Mouse (Mus musculus) C2C12 (cell line): Measurements from ENCODE around the gene Cdc42bpa.

Experiments
- CEBPB ChIP-seq: IDR thresholded peaks from one replicate; pipeline ENCODE4 v1.6.1; 2011; ENCODE audit warnings: low read depth, mild to moderate bottlenecking, control low read depth, moderate library complexity
- CTCF ChIP-seq: IDR thresholded peaks from one replicate; pipeline ENCODE4 v1.5.1; 2011; ENCODE audit not compliant: control insufficient read depth, insufficient read depth, insufficient read length
- FOSL1 ChIP-seq: IDR thresholded peaks from one replicate; pipeline ENCODE4 v1.8.0; 2011; ENCODE audit warnings: mild to moderate bottlenecking, low read length; ENCODE audit not compliant: poor library complexity, insufficient read depth, severe bottlenecking
- MAX ChIP-seq: IDR thresholded peaks from one replicate; pipeline ENCODE4 v1.6.1; 2011; ENCODE audit warnings: mild to moderate bottlenecking, control low read depth
- MYOD1 ChIP-seq: IDR thresholded peaks from one replicate; pipeline ENCODE4 v1.6.1; 2011; ENCODE audit warnings: low read depth; ENCODE audit not compliant: control insufficient read depth, insufficient read length
- MYOG ChIP-seq: IDR thresholded peaks from one replicate; pipeline ENCODE4 v1.6.1; 2011; ENCODE audit not compliant: control insufficient read depth, insufficient read length; ENCODE audit errors: extremely low read depth
- USF1 ChIP-seq: IDR thresholded peaks from one replicate; pipeline ENCODE4 v1.6.1; 2011; ENCODE audit warnings: low read depth, mild to moderate bottlenecking, control low read depth, moderate library complexity

- TF ChIP-seq CTCF: peak; percentile 93
- TF ChIP-seq MYOG: no peak
- TF ChIP-seq USF1: no peak
- TF ChIP-seq MAX: no peak
- TF ChIP-seq FOSL1: no peak
- no peak for TF ChIP-seq CEBPB
- no peak for TF ChIP-seq MYOD1
These were observed 254.8 kb downstream of the Cdc42bpa start for GRCm38 (mm10) chr1:180215044-180215443.
